Mouse (Mus musculus): ENCODE measurements at regions not wholly inside any gene's neighbourhood (a gene's known extent, or its start where the extent isn't known, plus 50 kb on each side); places are given as distances from the start of the nearest gene placed in this dataset.

DNA sequence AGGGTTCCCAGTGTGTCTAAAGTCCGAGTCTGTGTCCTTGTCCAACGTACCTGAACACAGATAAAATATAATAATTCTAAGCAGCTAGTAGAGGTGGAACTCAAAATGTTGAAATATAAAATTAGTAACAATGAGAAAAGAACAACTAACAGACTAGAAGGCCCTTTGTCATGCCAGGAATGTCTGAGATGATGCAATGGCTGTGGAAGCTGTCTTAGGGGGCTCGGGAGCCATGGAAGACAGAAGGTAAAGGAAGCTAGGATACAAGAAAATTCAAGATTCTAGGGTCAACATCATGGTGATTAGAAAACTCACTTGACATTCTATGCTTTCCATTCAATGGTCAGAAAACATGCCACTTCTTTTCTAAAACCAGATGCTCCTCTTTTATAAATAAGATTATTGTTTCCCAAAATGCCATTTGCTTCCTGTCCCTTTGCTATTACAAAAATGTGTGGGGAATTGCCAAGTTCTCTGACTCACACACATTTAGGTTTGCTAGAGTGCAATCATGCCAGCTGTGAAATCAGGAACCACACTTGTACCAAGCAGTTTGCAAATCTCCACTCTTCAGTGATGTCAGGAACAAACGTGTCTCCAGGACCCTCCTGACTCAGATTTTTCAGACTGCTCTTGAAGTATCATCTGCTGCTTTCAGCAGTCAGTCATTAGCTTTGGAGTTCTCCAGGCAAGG lies 175.8 kb downstream of the Tm4sf1 start:
- no peak for DNase-seq (ENCODE audit: extremely low spot score in 1 of 2, low spot score in 2 of 2)
- Histone ChIP-seq H3K27ac (no peak overlapping the region), H3K4me3 (no peak overlapping the region)
- intact Hi-C loops (cut with DNase I) = no loop called here
- no peak for TF ChIP-seq CTCF (IDR thresholded peaks at IDR 0.05)

DNA sequence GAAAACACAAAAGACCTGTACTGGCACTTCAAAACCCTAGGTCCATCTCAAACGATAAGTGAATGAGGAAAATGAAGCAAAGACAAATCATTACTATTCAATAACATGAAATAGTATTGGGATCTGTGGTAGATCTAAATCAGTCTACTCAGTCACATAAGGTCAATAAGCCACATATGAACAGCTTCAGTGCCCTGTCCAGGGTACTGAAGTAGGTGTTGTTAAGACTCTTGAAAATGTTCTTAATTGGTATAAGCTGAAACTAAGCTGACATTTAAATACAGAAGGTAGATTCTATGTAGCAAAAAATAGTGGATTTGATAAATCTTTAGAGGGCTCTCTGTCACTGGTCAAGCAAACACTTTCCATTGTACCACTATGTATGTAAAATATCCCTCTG lies 183.8 kb downstream of the Tm4sf1 start:
- no peak overlapping the region for H3K4me3 ChIP-seq
- no peak for TF ChIP-seq CTCF (IDR thresholded peaks at IDR 0.05)
- intact Hi-C loops (cut with DNase I) = no loop called here
- DNase-seq (ENCODE audit: extremely low spot score in 1 of 2, low spot score in 2 of 2) = no peak
- no peak overlapping the region for H3K27ac ChIP-seq

DNA sequence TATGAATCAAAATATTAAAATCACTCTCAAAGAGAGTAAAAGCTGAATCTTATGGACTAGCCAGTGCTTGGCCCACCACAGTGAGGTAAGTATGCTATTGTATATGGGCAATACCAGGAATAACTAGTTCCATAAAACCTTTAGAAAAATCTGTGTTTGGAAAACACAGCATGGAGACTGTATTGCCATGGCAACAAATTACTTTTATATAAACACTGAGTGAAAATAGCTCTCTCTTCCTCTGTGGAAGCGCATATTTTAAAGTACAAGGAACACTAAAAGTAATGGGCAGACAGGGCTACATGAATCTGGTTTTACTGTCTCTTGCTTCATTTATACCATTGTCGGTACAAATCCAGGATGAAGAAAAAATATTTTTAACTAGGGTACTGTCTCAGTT lies 199.5 kb downstream of the Tm4sf1 start:
- no peak for DNase-seq (ENCODE audit: extremely low spot score in 1 of 2, low spot score in 2 of 2)
- TF ChIP-seq CTCF (IDR thresholded peaks at IDR 0.05) = no peak
- intact Hi-C loops (cut with DNase I) = loop anchor here (2.0 kb wide), 1 partner anchor 139 kb away; no protein-coding TSS in a partner anchor
- Histone ChIP-seq H3K27ac (peak overlapping the region; percentile 72), H3K4me3 (no peak overlapping the region)

DNA sequence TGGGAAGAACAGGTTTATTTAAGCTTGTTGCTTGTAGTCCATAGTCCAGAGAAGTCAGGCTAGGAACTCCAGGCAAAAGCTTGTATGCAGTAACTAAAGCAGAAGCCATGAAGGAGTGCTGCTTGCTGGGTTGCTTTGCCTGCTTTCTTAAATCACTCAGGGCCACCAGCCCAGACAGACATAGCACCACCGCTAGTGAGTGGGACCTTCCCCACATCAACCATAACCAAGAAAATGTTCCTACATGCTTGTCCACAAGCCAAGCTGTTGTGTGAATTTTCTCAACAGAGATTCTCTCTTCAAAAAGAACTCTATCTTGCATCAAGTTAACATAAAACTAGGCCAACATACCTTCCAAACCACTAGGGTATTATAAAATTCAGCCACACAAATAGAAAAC lies 201.3 kb downstream of the Tm4sf1 start:
- DNase-seq (ENCODE audit: extremely low spot score in 1 of 2, low spot score in 2 of 2) = no peak
- intact Hi-C loops (cut with DNase I) = no loop called here
- Histone ChIP-seq H3K27ac (peak overlapping the region; percentile 72), H3K4me3 (no peak overlapping the region)
- TF ChIP-seq CTCF (IDR thresholded peaks at IDR 0.05) = no peak; the same call in 1 of the 2 replicates

DNA sequence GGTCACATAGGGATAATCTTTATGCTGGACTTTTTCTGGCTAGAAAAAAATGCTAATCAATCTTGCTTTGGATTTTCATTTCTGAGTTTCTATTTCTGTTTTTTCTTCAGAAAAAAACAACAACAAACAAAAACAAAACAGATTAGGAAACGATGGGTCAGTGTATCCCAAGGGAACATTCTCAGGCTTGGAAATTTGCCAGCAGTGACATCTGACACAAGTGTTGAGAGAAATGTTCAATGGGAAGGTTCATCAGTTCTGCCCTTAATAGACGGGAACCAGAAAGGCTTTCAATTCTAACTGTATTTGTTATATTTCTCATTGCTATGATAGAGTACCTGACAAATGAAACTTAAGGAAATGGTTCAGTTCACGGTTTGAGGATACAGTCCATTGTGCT lies 206.9 kb downstream of the Tm4sf1 start:
- Histone ChIP-seq H3K4me3 (no peak overlapping the region), H3K27ac (no peak overlapping the region)
- intact Hi-C loops (cut with DNase I) = no loop called here
- TF ChIP-seq CTCF (IDR thresholded peaks at IDR 0.05) = no peak
- no peak for DNase-seq (ENCODE audit: extremely low spot score in 1 of 2, low spot score in 2 of 2)

DNA sequence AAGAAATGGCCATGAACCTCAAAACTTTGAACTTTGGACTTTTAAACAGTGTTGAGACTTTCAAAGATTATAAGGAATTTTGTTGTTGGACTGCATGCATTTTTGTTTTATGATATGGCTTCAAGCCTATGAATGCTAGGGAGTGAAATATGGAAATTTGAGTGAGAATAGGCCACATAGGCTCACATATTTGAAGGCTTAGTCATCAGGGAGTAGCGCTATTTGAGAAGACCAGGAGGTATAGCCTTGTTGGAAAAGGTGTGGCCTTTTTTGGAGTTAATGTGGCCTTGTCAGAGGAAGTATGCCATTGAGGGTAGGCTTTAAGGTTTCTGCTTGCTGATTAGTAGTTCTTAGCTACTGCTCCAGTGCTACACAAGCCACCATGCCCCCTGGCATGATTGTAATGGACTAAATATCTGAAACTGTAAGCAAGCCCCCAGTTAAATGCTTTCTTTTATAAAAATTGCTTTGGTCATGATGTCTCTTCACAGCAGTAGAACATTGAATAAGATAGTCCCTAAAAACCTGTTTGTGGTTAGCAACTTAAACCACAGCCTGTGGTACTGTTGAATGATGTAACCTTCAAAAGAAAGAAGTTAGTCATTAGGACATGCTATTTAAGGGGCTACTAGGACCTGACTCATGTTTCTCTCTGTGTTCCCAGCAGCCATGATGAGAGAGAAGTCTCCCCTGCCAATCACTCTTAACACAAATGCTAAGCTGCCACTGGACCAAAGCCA lies 208.4 kb downstream of the Tm4sf1 start:
- intact Hi-C loops (cut with DNase I) = no loop called here
- no peak for TF ChIP-seq CTCF (IDR thresholded peaks at IDR 0.05)
- no peak overlapping the region for H3K27ac ChIP-seq
- no peak overlapping the region for H3K4me3 ChIP-seq
- DNase-seq (ENCODE audit: extremely low spot score in 1 of 2, low spot score in 2 of 2) = no peak

DNA sequence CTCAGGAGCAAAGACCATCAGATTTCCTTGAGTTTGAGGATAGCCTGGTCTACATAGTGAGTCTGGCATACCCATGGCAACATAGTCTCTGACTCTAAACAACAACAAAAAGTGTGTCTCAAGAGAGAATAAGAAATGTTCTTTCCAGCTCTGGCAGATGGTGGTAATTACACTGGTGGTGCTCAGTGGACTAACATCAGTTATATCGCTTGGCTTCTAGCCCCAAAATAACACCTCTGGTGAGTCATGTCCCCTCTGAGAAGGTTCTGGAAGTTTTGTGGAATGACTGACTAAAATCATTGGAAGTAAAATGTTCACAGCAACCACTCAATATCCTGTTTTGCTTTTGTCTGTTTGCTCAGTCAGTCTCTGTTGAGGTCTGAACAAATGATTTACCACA lies 227.3 kb downstream of the Tm4sf1 start:
- no peak for TF ChIP-seq CTCF (IDR thresholded peaks at IDR 0.05)
- intact Hi-C loops (cut with DNase I) = no loop called here
- Histone ChIP-seq H3K4me3 (no peak overlapping the region), H3K27ac (no peak overlapping the region)
- DNase-seq (ENCODE audit: extremely low spot score in 1 of 2, low spot score in 2 of 2) = no peak

DNA sequence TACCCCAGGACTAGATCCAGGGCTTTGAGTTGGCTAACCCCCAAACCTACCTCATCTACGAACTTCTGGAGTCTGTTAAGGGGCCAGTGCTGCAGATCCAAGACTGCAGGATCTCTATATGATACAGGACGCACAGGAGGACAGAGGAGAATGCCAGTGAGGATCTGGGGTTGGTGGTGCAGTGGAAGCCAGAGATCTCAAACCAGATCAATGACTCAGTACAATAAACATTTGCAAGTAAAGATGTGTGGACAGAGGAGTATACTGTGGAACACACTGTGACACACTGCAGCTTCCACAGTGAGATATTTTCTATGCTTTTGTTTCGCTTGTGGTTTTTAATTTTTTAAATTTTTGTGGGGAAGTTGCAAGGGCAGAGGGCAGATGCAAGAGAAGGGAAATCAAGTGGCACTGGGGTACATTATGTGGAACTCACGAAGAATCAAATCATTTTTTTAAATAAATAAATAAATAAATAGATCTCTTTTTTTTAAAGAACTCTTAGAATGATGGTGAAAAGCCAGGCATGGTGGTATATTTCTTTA lies 227.8 kb downstream of the Tm4sf1 start:
- DNase-seq (ENCODE audit: extremely low spot score in 1 of 2, low spot score in 2 of 2) = no peak
- Histone ChIP-seq H3K27ac (no peak overlapping the region), H3K4me3 (no peak overlapping the region)
- intact Hi-C loops (cut with DNase I) = no loop called here
- TF ChIP-seq CTCF (IDR thresholded peaks at IDR 0.05) = no peak

DNA sequence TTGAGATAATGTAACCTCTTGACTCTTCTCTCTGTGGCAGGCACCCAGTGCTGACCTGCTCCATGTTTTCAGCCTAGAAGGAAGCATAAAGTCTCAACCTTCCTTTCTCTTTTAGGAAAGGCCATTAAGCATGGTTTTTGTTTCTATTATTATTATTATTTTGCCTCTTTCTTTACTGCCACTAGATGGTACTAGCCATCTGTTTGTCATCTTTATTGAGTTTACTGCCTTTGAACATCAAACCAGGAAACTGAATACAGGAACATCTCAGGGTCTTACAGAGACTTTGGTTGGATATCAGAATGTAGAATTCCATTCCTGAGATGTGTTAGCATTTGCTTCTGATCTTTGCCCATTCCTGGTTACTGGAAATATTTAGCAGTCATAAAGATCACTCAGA lies 268.8 kb downstream of the Tm4sf1 start:
- DNase-seq (ENCODE audit: extremely low spot score in 1 of 2, low spot score in 2 of 2) = no peak
- intact Hi-C loops (cut with DNase I) = loop anchor here (5.0 kb wide), 1 partner anchor 169 kb away; no protein-coding TSS in a partner anchor
- Histone ChIP-seq H3K4me3 (no peak overlapping the region), H3K27ac (no peak overlapping the region)
- TF ChIP-seq CTCF (IDR thresholded peaks at IDR 0.05) = no peak; the same call in 1 of the 2 replicates

DNA sequence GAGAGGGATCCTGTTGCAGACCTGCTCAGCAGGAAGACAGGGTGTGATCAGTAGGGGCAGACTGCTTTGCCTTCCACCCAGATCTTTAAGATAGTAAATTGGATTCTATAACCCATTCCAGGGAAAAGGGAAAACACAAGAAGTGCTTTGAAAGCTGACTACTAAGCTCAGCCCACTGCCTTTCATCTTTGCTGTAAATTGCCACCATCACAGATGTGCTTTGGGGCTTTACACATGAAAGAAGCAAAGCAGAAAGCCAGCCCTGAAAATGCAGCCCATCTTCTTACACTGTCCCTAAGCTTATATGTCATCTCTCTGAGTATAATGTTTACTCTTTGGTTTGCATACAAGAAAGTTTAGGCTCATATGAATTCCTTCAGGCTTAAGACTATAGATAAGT lies 283.6 kb downstream of the Tm4sf1 start:
- no peak for DNase-seq (ENCODE audit: extremely low spot score in 1 of 2, low spot score in 2 of 2)
- TF ChIP-seq CTCF (IDR thresholded peaks at IDR 0.05) = no peak
- intact Hi-C loops (cut with DNase I) = no loop called here
- H3K4me3 ChIP-seq = no peak overlapping the region
- H3K27ac ChIP-seq = no peak overlapping the region

DNA sequence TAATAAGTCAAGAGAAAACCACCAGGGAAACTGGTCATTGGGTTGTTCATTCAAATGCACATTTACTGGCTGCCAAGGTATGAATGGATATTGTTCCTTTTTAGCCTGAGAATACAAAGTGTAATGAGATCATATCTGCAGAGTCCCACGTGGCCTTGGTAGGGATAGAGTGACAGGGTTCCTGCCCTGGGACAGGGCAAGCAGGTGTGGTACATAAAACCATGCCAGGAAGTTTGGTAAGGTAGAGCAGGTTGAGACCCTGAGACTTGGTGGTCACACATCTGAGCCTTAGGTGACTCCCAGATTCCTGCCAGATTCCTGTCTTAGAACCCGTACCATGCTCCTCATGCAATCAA lies 320.5 kb downstream of the Tm4sf1 start:
- no peak overlapping the region for H3K4me3 ChIP-seq
- TF ChIP-seq CTCF (IDR thresholded peaks at IDR 0.05) = no peak
- DNase-seq (ENCODE audit: extremely low spot score in 1 of 2, low spot score in 2 of 2) = no peak
- no peak overlapping the region for H3K27ac ChIP-seq
- intact Hi-C loops (cut with DNase I) = no loop called here

DNA sequence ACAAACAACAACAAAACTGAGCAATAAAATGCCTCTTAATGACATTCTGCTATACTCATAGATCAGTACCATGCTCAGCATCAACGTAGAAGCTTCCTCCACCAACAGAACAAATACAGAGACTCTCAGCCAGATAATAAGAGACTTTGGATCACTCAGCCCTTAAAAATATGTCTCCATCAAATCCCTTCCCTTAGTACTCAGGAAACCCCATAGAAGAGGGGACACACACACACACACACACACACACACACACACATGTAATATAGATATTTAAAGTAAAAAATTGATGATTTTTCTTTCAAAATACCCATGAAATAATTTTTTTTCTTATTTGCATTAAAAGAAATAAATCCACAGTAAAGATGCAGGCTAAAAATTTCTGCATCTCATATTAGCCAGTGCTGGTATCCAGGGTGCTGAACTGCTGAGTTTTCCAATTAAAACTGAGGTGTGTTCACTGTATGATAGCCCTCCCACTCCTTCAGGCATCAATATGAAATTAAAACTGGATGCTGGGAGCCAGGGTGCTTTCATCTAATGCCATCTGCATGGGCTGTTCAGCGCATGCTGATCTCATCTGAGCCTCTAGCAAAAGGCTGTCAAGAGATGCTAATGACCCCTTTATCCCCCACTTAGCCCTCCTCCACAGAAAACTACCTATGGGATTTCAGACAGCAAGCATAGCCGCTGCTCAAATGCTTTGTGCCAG lies 321.0 kb downstream of the Tm4sf1 start:
- intact Hi-C loops (cut with DNase I) = no loop called here
- no peak overlapping the region for H3K27ac ChIP-seq
- H3K4me3 ChIP-seq = no peak overlapping the region
- DNase-seq (ENCODE audit: extremely low spot score in 1 of 2, low spot score in 2 of 2) = no peak
- TF ChIP-seq CTCF (IDR thresholded peaks at IDR 0.05) = no peak
